Mouse (Mus musculus): ENCODE results near the gene Mrpl46. TPM values are rescaled to one million over a fixed set of nuclear protein-coding genes. Genes with fewer than 3 reads are reported as not detected.

The Mrpl46 gene
- polyA plus RNA-seq, 1 experiment from 2014 or later: 80.4 TPM

GRCm38 (mm10) chr7:78737196-78737595, 46.1 kb downstream of the Mrpl46 start:
- TF ChIP-seq CTCF (IDR thresholded peaks at IDR 0.05; ENCODE audit: low read depth): no peak
- Histone ChIP-seq H3K4me1 (replicated peaks; ENCODE audit: insufficient read depth, low read length) (no peaks in the 10 kb centered on the region), H3K4me2 (ENCODE audit: low read length) (no peak overlapping the region), H3K27ac (no peak overlapping the region), H3K4me3 (replicated peaks; ENCODE audit: low read depth, low read length) (no peak overlapping the region), H3K36me3 (ENCODE audit: insufficient read depth, low read length) (no peaks in the 10 kb centered on the region), H3K27me3 (ENCODE audit: insufficient read depth, low read length) (no peaks in the 10 kb centered on the region), H3K9ac (ENCODE audit: low read depth, low read length) (no peak overlapping the region), H3K9me3 (replicated peaks; ENCODE audit: low read length) (no peaks in the 10 kb centered on the region)
- WGBS: 93% methylated on average over 6 of the region's 6 CpGs
- DNase-seq (ENCODE audit: low spot score): no peak
- no peak for ATAC-seq (replicated peaks; ENCODE audit: low FRiP score, low read depth)

- no peak overlapping the region for H3K9ac ChIP-seq (ENCODE audit: low read depth, low read length)
- TF ChIP-seq CTCF (IDR thresholded peaks at IDR 0.05; ENCODE audit: low read depth): no peak
- no peaks in the 10 kb centered on the region for H3K4me1 ChIP-seq (replicated peaks; ENCODE audit: insufficient read depth, low read length)
- H3K4me2 ChIP-seq (ENCODE audit: low read length): no peak overlapping the region
- no peaks in the 10 kb centered on the region for H3K36me3 ChIP-seq (ENCODE audit: insufficient read depth, low read length)
- ATAC-seq (replicated peaks; ENCODE audit: low FRiP score, low read depth): no peak
- no peak for DNase-seq (ENCODE audit: low spot score)
- H3K4me3 ChIP-seq (replicated peaks; ENCODE audit: low read depth, low read length): no peak overlapping the region
- no peaks in the 10 kb centered on the region for H3K27me3 ChIP-seq (ENCODE audit: insufficient read depth, low read length)
- no peaks in the 10 kb centered on the region for H3K9me3 ChIP-seq (replicated peaks; ENCODE audit: low read length)
- H3K27ac ChIP-seq: no peak overlapping the region
- WGBS: 74% methylated on average over 8 of the region's 8 CpGs
These were observed 51.9 kb downstream of the Mrpl46 start for GRCm38 (mm10) chr7:78731391-78731790.

Other genes starting within 250 kb of the Mrpl46 start
- gene Ntrk3, start 45.5 kb downstream of the Mrpl46 start, polyA plus RNA-seq (2015; fragmentation: Nextera tagmentation; extraction: Ambion mirVana): 1.3 and 1.5 TPM in 2 replicates
- gene Mrps11, start 412 bp downstream of the Mrpl46 start, polyA plus RNA-seq (2015; fragmentation: Nextera tagmentation; extraction: Ambion mirVana): 71.0 and 77.3 TPM in 2 replicates
- gene Det1, start 63.7 kb upstream of the Mrpl46 start, polyA plus RNA-seq (2015; fragmentation: Nextera tagmentation; extraction: Ambion mirVana): 13.9 TPM in 2 replicates
- gene Aen, start 112.3 kb upstream of the Mrpl46 start, polyA plus RNA-seq (2015; fragmentation: Nextera tagmentation; extraction: Ambion mirVana): 33.1 and 37.5 TPM in 2 replicates
- 2.3 and 2.8 TPM in 2 replicates for gene Isg20, start 129.9 kb upstream of the Mrpl46 start, polyA plus RNA-seq (2015; fragmentation: Nextera tagmentation; extraction: Ambion mirVana)

Measured in kidney, postnatal 0 days (tissue).